Mouse (Mus musculus): ENCODE results near the gene Egfem1.

GRCm38 (mm10) chr3:29107134-29107533 lies 25.3 kb downstream of the Egfem1 start:
- no peak for TF ChIP-seq POLR2A (IDR thresholded peaks at IDR 0.05; ENCODE audit: borderline replicate concordance, low read depth, low read length)
- no peak for TF ChIP-seq CTCF (IDR thresholded peaks at IDR 0.05; ENCODE audit: low read depth, low read length)

All from bone marrow macrophage, adult 2 months (primary cell).